Mouse (Mus musculus): ENCODE data around the gene Cntnap2. TPM values are rescaled to one million over a fixed set of nuclear protein-coding genes. Genes with fewer than 3 reads are reported as not detected.

Cntnap2 gene
- polyA plus RNA-seq, 1 experiment from 2014 or later = 0.79 TPM

- Histone ChIP-seq H3K4me2 (no peak overlapping the region), H3K9ac (ENCODE audit: low read depth, low read length) (no peak overlapping the region), H3K36me3 (ENCODE audit: control insufficient read depth, insufficient read depth, low read length) (no peaks in the 10 kb centered on the region), H3K9me3 (replicated peaks; ENCODE audit: control insufficient read depth, low read length) (no peaks in the 10 kb centered on the region), H3K4me3 (ENCODE audit: low read depth, low read length) (no peak overlapping the region), H3K4me1 (ENCODE audit: control insufficient read depth, insufficient read depth, low read length) (no peaks in the 10 kb centered on the region), H3K27ac (ENCODE audit: low read depth, low read length) (no peak overlapping the region), H3K27me3 (ENCODE audit: control insufficient read depth, insufficient read depth, low read length) (no peaks in the 10 kb centered on the region)
- ATAC-seq (replicated peaks; ENCODE audit: insufficient number of reproducible peaks, low FRiP score, low TSS enrichment) = no peak
- WGBS (ENCODE audit: insufficient replicate concordance) = 81% methylated on average over 3 of the region's 3 CpGs
Observed at GRCm38 (mm10) chr6:45988051-45988450, 928.9 kb downstream of the Cntnap2 start.

GRCm38 (mm10) chr6:45991086-45991485 lies 931.9 kb downstream of the Cntnap2 start:
- H3K9me3 ChIP-seq (replicated peaks; ENCODE audit: control insufficient read depth, low read length) = no peaks in the 10 kb centered on the region
- H3K4me1 ChIP-seq (ENCODE audit: control insufficient read depth, insufficient read depth, low read length) = no peaks in the 10 kb centered on the region
- no peak for ATAC-seq (replicated peaks; ENCODE audit: insufficient number of reproducible peaks, low FRiP score, low TSS enrichment)
- H3K4me3 ChIP-seq (ENCODE audit: low read depth, low read length) = no peak overlapping the region
- H3K4me2 ChIP-seq = no peak overlapping the region
- H3K36me3 ChIP-seq (ENCODE audit: control insufficient read depth, insufficient read depth, low read length) = no peaks in the 10 kb centered on the region
- H3K27me3 ChIP-seq (ENCODE audit: control insufficient read depth, insufficient read depth, low read length) = no peaks in the 10 kb centered on the region
- 81% methylated on average over 1 of the region's 1 CpGs for WGBS (ENCODE audit: insufficient replicate concordance)
- no peak overlapping the region for H3K9ac ChIP-seq (ENCODE audit: low read depth, low read length)
- no peak overlapping the region for H3K27ac ChIP-seq (ENCODE audit: low read depth, low read length)

- Histone ChIP-seq H3K27ac (ENCODE audit: low read depth, low read length) (no peak overlapping the region), H3K9me3 (replicated peaks; ENCODE audit: control insufficient read depth, low read length) (no peaks in the 10 kb centered on the region), H3K4me2 (no peak overlapping the region), H3K36me3 (ENCODE audit: control insufficient read depth, insufficient read depth, low read length) (no peaks in the 10 kb centered on the region), H3K4me3 (ENCODE audit: low read depth, low read length) (no peak overlapping the region), H3K27me3 (ENCODE audit: control insufficient read depth, insufficient read depth, low read length) (no peaks in the 10 kb centered on the region), H3K9ac (ENCODE audit: low read depth, low read length) (no peak overlapping the region), H3K4me1 (ENCODE audit: control insufficient read depth, insufficient read depth, low read length) (no peaks in the 10 kb centered on the region)
- WGBS (ENCODE audit: insufficient replicate concordance) = 72% methylated on average over 2 of the region's 2 CpGs
- ATAC-seq (replicated peaks; ENCODE audit: insufficient number of reproducible peaks, low FRiP score, low TSS enrichment) = no peak
Observed at GRCm38 (mm10) chr6:46022515-46023143, 963.5 kb downstream of the Cntnap2 start.

DNA sequence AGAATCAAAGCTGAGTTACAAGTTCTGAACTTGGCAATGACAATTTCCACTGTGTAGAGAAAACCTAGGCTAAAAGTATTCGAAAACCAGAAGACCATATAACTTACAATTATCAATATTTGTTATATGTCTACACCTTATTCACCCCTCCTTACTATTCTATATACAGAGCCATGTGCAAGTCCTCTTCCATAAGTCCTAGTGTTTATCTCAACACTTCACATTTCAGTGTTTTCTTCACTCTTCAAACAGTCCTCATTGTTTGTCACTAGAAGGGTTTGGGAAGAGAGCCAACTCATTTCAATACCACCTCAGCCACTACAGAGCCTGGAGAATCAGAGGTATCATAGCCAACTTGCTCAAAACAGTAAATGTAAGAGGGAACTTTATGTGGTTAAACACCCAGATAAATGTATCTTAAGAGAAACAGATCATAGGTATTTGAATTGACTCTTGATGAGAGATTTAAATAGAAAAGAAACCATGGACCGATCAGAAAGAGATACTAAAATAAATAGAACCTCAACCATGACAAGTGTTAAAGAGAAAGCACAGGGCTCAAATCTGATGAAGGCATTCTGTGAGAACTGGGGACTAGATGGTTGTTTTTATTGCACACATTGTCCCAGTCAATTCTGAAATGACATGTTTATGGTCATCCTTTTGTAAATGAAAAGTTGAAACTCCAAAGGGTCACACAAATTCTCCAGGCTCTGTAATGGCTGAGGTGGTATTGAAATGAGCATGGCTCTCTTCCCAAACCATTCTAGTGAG lies 972.9 kb downstream of the Cntnap2 start:
- H3K4me2 ChIP-seq = no peak overlapping the region
- H3K4me1 ChIP-seq (ENCODE audit: control insufficient read depth, insufficient read depth, low read length) = no peaks in the 10 kb centered on the region
- H3K36me3 ChIP-seq (ENCODE audit: control insufficient read depth, insufficient read depth, low read length) = no peaks in the 10 kb centered on the region
- H3K4me3 ChIP-seq (ENCODE audit: low read depth, low read length) = no peak overlapping the region
- no peak for ATAC-seq (replicated peaks; ENCODE audit: insufficient number of reproducible peaks, low FRiP score, low TSS enrichment)
- H3K9me3 ChIP-seq (replicated peaks; ENCODE audit: control insufficient read depth, low read length) = no peaks in the 10 kb centered on the region
- WGBS (ENCODE audit: insufficient replicate concordance) = 68% methylated on average over 2 of the region's 2 CpGs
- H3K9ac ChIP-seq (ENCODE audit: low read depth, low read length) = no peak overlapping the region
- H3K27ac ChIP-seq (ENCODE audit: low read depth, low read length) = no peak overlapping the region
- H3K27me3 ChIP-seq (ENCODE audit: control insufficient read depth, insufficient read depth, low read length) = no peaks in the 10 kb centered on the region

GRCm38 (mm10) chr6:46033108-46033507 lies 974.0 kb downstream of the Cntnap2 start:
- Histone ChIP-seq H3K27me3 (ENCODE audit: control insufficient read depth, insufficient read depth, low read length) (no peaks in the 10 kb centered on the region), H3K27ac (ENCODE audit: low read depth, low read length) (no peak overlapping the region), H3K9ac (ENCODE audit: low read depth, low read length) (no peak overlapping the region), H3K36me3 (ENCODE audit: control insufficient read depth, insufficient read depth, low read length) (no peaks in the 10 kb centered on the region), H3K9me3 (replicated peaks; ENCODE audit: control insufficient read depth, low read length) (no peaks in the 10 kb centered on the region), H3K4me1 (ENCODE audit: control insufficient read depth, insufficient read depth, low read length) (no peaks in the 10 kb centered on the region), H3K4me3 (ENCODE audit: low read depth, low read length) (no peak overlapping the region), H3K4me2 (no peak overlapping the region)
- 73% methylated on average over 2 of the region's 2 CpGs for WGBS (ENCODE audit: insufficient replicate concordance)
- ATAC-seq (replicated peaks; ENCODE audit: insufficient number of reproducible peaks, low FRiP score, low TSS enrichment) = no peak

GRCm38 (mm10) chr6:46040671-46041070 lies 981.5 kb downstream of the Cntnap2 start:
- Histone ChIP-seq H3K36me3 (ENCODE audit: control insufficient read depth, insufficient read depth, low read length) (no peaks in the 10 kb centered on the region), H3K9me3 (replicated peaks; ENCODE audit: control insufficient read depth, low read length) (no peaks in the 10 kb centered on the region), H3K4me2 (no peak overlapping the region), H3K27ac (ENCODE audit: low read depth, low read length) (no peak overlapping the region), H3K4me3 (ENCODE audit: low read depth, low read length) (no peak overlapping the region), H3K9ac (ENCODE audit: low read depth, low read length) (no peak overlapping the region), H3K4me1 (ENCODE audit: control insufficient read depth, insufficient read depth, low read length) (no peaks in the 10 kb centered on the region), H3K27me3 (ENCODE audit: control insufficient read depth, insufficient read depth, low read length) (no peaks in the 10 kb centered on the region)
- WGBS (ENCODE audit: insufficient replicate concordance) = 83% methylated on average over 4 of the region's 4 CpGs
- no peak for ATAC-seq (replicated peaks; ENCODE audit: insufficient number of reproducible peaks, low FRiP score, low TSS enrichment)

DNA sequence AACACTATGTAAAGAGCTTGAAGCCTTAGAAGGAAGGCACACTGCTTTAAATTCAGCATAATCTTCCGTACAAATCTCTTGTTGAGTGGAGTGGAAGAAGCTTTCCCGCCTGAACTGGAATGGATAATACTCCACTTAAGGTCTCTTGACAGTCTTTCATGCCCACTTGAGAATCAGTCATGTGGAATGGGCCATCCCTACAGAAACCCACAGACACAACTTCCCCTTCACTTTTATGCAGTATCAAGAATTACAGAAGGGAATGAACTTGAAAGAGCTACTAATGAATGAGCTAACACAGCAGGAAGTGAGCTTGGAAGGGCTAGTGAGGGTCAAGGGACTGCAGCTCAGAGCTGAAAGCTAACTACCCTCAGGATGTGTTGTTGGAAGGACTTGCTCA lies 1021.1 kb downstream of the Cntnap2 start:
- Histone ChIP-seq H3K27ac (ENCODE audit: low read depth, low read length) (no peak overlapping the region), H3K9ac (ENCODE audit: low read depth, low read length) (no peak overlapping the region), H3K27me3 (ENCODE audit: control insufficient read depth, insufficient read depth, low read length) (no peaks in the 10 kb centered on the region), H3K4me2 (no peak overlapping the region), H3K4me3 (ENCODE audit: low read depth, low read length) (no peak overlapping the region), H3K9me3 (replicated peaks; ENCODE audit: control insufficient read depth, low read length) (no peaks in the 10 kb centered on the region), H3K36me3 (ENCODE audit: control insufficient read depth, insufficient read depth, low read length) (no peaks in the 10 kb centered on the region), H3K4me1 (ENCODE audit: control insufficient read depth, insufficient read depth, low read length) (no peaks in the 10 kb centered on the region)
- WGBS (ENCODE audit: insufficient replicate concordance) = 56% methylated on average over 2 of the region's 2 CpGs
- ATAC-seq (replicated peaks; ENCODE audit: insufficient number of reproducible peaks, low FRiP score, low TSS enrichment) = no peak

GRCm38 (mm10) chr6:46081432-46081831 lies 1022.3 kb downstream of the Cntnap2 start:
- Histone ChIP-seq H3K9me3 (replicated peaks; ENCODE audit: control insufficient read depth, low read length) (no peaks in the 10 kb centered on the region), H3K4me2 (no peak overlapping the region), H3K27ac (ENCODE audit: low read depth, low read length) (no peak overlapping the region), H3K27me3 (ENCODE audit: control insufficient read depth, insufficient read depth, low read length) (no peaks in the 10 kb centered on the region), H3K4me3 (ENCODE audit: low read depth, low read length) (no peak overlapping the region), H3K36me3 (ENCODE audit: control insufficient read depth, insufficient read depth, low read length) (no peaks in the 10 kb centered on the region), H3K4me1 (ENCODE audit: control insufficient read depth, insufficient read depth, low read length) (no peaks in the 10 kb centered on the region), H3K9ac (ENCODE audit: low read depth, low read length) (no peak overlapping the region)
- no peak for ATAC-seq (replicated peaks; ENCODE audit: insufficient number of reproducible peaks, low FRiP score, low TSS enrichment)

All from heart, embryonic 11.5 days (tissue).